Mouse (Mus musculus) ES-E14 (cell line): ENCODE measurements around the gene Spata3. TPM values are rescaled to one million over a fixed set of nuclear protein-coding genes. Genes with fewer than 3 reads are reported as not detected.

Source experiments
- DNase-seq: peaks from one replicate; pipeline ENCODE4 v3.0.0-alpha.2; 2013; ENCODE audit warnings: low read depth, low spot score
- H3K27ac ChIP-seq: 2 replicates; pipeline ENCODE4 v1.5.1; 2012; ENCODE audit warnings: low read depth, mild to moderate bottlenecking, low read length, moderate library complexity, mixed read lengths; ENCODE audit not compliant: poor library complexity, insufficient read depth, severe bottlenecking
- H3K36me3 ChIP-seq: 2 replicates; pipeline ENCODE4 v1.6.1; 2012; ENCODE audit warnings: mild to moderate bottlenecking, low read length, moderate library complexity, mixed read lengths; ENCODE audit not compliant: control insufficient read depth, poor library complexity, insufficient read depth, severe bottlenecking
- H3K4me1 ChIP-seq, 2 experiments: fragments of 150-350 bp in 1 of 2; sonication (generic) in 1 of 2; 2 replicates each; pipeline ENCODE4 v1.6.1; 2012; ENCODE audit warnings: low read length in 2 of 2, mild to moderate bottlenecking in 1 of 2, mixed read lengths in 1 of 2; ENCODE audit not compliant: control insufficient read depth in 2 of 2, insufficient read depth in 2 of 2, poor library complexity in 1 of 2
- H3K4me3 ChIP-seq, 2 experiments: fragments of 150-350 bp in 1 of 2; sonication (generic) in 1 of 2; 2 replicates each; pipeline ENCODE4 v1.5.1; 2012; ENCODE audit warnings: low read length in 2 of 2, low read depth in 1 of 2, mild to moderate bottlenecking in 1 of 2, mixed read lengths in 1 of 2; ENCODE audit not compliant: insufficient read depth in 1 of 2, poor library complexity in 1 of 2, severe bottlenecking in 1 of 2
- H3K9ac ChIP-seq: 2 replicates; pipeline ENCODE4 v1.6.1; 2012; ENCODE audit warnings: low read depth, mild to moderate bottlenecking, low read length, mixed read lengths; ENCODE audit not compliant: poor library complexity, insufficient read depth, severe bottlenecking
- H3K9me3 ChIP-seq: fragments of 150-350 bp; sonication (generic); 2 replicates; pipeline ENCODE4 v1.6.1; 2012; ENCODE audit warnings: low read depth, mild to moderate bottlenecking, low read length; ENCODE audit not compliant: control insufficient read depth, insufficient read depth
- CHD2 ChIP-seq: IDR thresholded peaks from 2 replicates; pipeline ENCODE4 v1.6.1; 2014; ENCODE audit warnings: mild to moderate bottlenecking, low read depth, low read length, inconsistent platforms
- HCFC1 ChIP-seq: IDR thresholded peaks from 2 replicates; pipeline ENCODE4 v1.6.1; 2012; ENCODE audit warnings: low read length, inconsistent platforms, borderline replicate concordance; ENCODE audit not compliant: insufficient read depth
- MAFK ChIP-seq: IDR thresholded peaks from 2 replicates; pipeline ENCODE4 v1.6.1; 2014; ENCODE audit warnings: mild to moderate bottlenecking, low read depth, low read length, inconsistent platforms; ENCODE audit not compliant: insufficient read depth
- ZNF384 ChIP-seq: IDR thresholded peaks from 2 replicates; pipeline ENCODE4 v1.6.1; 2012; ENCODE audit warnings: low read depth, low read length, inconsistent platforms
- in situ Hi-C, 2 experiments: fragments of 600-800 bp; cut with MboI; formaldehyde crosslinking; loops; one replicate each; pipeline ENCODE4 v1.15.1; 2025; ENCODE audit warnings: low sequenced_read_pairs in 2 of 2, inconsistent platforms in 1 of 2; ENCODE audit not compliant: unreplicated experiment in 2 of 2
- total RNA-seq: library from RNA; depleted of rRNA; stranded (reverse); fragments of 300-350 nt; gene quantifications from 2 replicates; pipeline ENCODE4 v1.2.3, GENCODE M21; 2012; rRNA removed

Spata3 gene
- total RNA-seq, 1 experiment = not detected

- Histone ChIP-seq H3K27ac (peak within 1 kb of the TSS; percentile 72), H3K36me3 (no peaks in the 10 kb centered on the region), H3K4me3 (peak within 1 kb of the TSS; percentile 78 to 95), H3K4me1 (peaks cover 3 to 13% of the 10 kb centered on the region in 2 experiments), H3K9ac (peak within 1 kb of the TSS; percentile 98), H3K9me3 (no peaks in the 10 kb centered on the region)
- in situ Hi-C loops = no loop called here
- DNase-seq = peak; percentile 96
- TF ChIP-seq HCFC1 = peak; percentile 75
- peak; percentile 79; the same call in 1 of the 2 replicates for TF ChIP-seq MAFK
- no peak for TF ChIP-seq ZNF384
Measured at GRCm38 (mm10) chr1:86064271-86064991, 47.8 kb downstream of the Spata3 start, which contains the start of gene Psmd1. Psmd1 (plus strand) TSS chr1:86064387.

GRCm38 (mm10) chr1:86076565-86076964, 59.9 kb downstream of the Spata3 start:
- in situ Hi-C loops = no loop called here
- Histone ChIP-seq H3K36me3 (peaks cover 27% of the 10 kb centered on the region), H3K4me3 (no peak overlapping the region), H3K27ac (no peak overlapping the region), H3K9ac (no peak overlapping the region), H3K4me1 (peaks cover 0 to 2% of the 10 kb centered on the region in 2 experiments; a peak in 1 of 4 replicates), H3K9me3 (no peaks in the 10 kb centered on the region)
- TF ChIP-seq MAFK (no peak), CHD2 (no peak)
- DNase-seq = no peak

Other genes starting within 250 kb of the Spata3 start
- 0.63 and 0.76 TPM in 2 replicates for gene A630001G21Rik, start 238.2 kb upstream of the Spata3 start, total RNA-seq
- 43.2 and 51.9 TPM in 2 replicates for gene Cab39, start 223.4 kb upstream of the Spata3 start, total RNA-seq
- 82.9 and 114 TPM in 2 replicates for gene Itm2c, start 122.5 kb upstream of the Spata3 start, total RNA-seq
- 0.09 TPM in 1 of 2 replicates, not detected in the other for gene 4933407L21Rik, start 88.3 kb upstream of the Spata3 start, total RNA-seq
- 0.11 and 0.18 TPM in 2 replicates for gene Gpr55, start 55.8 kb upstream of the Spata3 start, total RNA-seq
- 0.48 and 0.67 TPM in 2 replicates for gene 2810459M11Rik, start 29.0 kb downstream of the Spata3 start, total RNA-seq
- 114 and 177 TPM in 2 replicates for gene Psmd1, start 47.6 kb downstream of the Spata3 start, total RNA-seq
- gene Htr2b, start 95.2 kb downstream of the Spata3 start, total RNA-seq = 0.13 and 0.21 TPM in 2 replicates
- gene Gm21972, start 116.8 kb downstream of the Spata3 start, total RNA-seq = not detected in 2 replicates
- 12.6 TPM in 2 replicates for gene Armc9, start 138.0 kb downstream of the Spata3 start, total RNA-seq